Mouse (Mus musculus) ovary, postnatal 36 days (tissue): ENCODE data around the gene Aldh8a1.
A peak's percentile ranks its signal among the peaks of the same experiment; 100 is the strongest.

ENCODE experiments used
- DNase-seq: peaks from one replicate; pipeline ENCODE4 v3.0.0; 2022; ENCODE audit warnings: low spot score, mixed read lengths

Gene Aldh8a1

GRCm38 (mm10) chr10:21420457-21421424 lies 43.6 kb downstream of the Aldh8a1 start:
- peak; percentile 54 for DNase-seq

DNA sequence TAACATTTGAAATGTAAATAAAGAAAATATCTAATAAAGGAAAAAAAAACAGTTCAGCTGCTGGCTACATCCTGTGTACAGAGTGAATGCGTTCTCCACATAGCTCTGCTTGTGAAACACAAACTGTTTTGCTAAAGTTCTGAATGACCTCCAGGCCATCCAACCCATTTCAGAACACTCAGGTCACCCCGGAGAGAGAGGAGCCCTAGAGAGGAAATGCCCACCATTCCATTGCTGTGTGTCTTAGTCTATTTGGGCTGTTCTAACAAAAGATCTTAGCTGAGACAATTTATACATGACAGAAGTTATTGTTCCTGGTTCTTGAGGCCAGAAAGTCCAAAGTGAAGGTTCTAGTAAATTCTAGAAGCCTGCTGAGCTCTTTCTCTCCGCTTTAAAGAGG lies 49.4 kb downstream of the Aldh8a1 start:
- no peak for DNase-seq

DNA sequence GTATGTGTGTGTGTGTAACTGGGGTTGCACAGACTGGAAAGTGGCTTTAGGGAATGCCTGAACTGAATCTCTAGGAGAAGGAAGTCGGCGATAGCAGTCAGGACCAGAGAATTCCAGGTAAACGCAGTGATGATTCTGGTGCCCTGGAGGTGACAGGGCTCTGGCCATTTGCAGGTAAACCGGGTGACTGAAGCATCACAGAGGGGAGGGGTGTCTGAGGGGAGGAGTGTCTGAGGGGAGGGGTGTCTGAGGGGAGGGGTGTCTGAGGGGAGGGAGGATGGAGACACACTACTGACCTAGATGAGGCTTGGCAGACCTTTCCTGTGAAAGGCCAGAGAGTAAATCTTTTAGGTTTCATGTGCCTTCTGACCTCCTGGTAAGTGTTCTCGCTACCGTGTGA lies 50.9 kb downstream of the Aldh8a1 start:
- DNase-seq: no peak

DNA sequence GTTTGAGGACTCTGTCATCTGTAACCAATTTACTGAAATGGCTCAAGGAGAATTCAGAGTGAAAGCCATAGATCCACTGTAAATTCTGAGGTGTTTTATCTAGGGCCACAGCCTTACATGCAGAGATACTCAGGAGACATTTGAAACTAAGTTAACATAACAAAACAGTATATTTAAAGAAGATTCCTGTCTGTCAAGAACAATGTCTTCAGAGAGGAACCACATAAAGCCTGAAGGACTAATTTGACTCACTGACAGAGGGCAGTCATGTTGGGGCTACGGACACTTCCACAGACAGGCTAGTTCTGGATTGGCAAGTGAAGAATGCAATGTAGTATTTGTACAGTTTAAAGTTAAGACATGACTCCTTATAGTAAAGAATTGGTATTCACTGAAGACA lies 62.2 kb downstream of the Aldh8a1 start:
- DNase-seq: no peak

DNA sequence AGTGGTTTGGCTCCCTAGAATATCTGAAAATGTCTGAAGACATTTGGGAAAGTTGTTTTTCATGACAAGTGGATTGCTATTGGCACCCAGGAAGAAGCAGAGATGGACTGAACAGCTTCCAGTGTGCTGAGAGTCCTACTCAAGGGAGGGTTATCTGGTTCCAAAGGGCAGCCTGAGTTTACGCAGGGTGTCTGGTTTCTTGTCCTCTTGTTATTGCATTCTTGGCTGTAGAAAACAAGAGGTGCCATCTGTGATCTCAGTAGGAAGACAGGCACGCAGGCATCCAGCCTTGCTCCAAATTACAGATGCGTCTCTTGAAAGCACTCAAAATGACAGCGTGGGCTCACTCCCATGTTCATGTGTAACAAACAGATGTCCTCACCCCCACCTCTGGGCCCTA lies 63.9 kb downstream of the Aldh8a1 start:
- DNase-seq: no peak

- no peak for DNase-seq
These were observed 64.6 kb downstream of the Aldh8a1 start for GRCm38 (mm10) chr10:21441690-21442089.

- DNase-seq: no peak
These were observed 66.7 kb downstream of the Aldh8a1 start for GRCm38 (mm10) chr10:21443646-21444324.

DNA sequence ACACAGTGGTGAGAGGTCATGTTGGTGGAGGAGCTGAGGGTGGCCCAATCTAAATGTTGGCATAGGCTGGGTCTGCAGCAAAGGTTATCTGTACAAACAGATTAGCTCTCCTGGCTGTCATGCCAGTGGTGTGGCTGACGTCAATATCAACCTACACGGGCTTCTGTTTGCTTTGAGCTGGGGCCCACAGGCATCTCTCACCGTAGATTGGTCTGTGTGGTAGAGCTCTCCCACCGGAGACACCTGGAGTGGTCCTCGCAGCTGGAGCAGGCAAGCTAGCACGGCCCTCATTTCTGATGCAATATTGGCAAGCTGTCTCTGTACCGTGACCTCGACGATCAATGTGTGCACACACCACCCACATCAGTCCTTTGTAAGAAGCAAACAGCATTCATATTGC lies 67.3 kb downstream of the Aldh8a1 start:
- no peak for DNase-seq
